Mouse (Mus musculus): ENCODE results near the gene Rin3. TPM values are rescaled to one million over a fixed set of nuclear protein-coding genes. Genes with fewer than 3 reads are reported as not detected.

Rin3 gene
- polyA plus RNA-seq, 1 experiment from 2014 or later, result 12.5 TPM

DNA sequence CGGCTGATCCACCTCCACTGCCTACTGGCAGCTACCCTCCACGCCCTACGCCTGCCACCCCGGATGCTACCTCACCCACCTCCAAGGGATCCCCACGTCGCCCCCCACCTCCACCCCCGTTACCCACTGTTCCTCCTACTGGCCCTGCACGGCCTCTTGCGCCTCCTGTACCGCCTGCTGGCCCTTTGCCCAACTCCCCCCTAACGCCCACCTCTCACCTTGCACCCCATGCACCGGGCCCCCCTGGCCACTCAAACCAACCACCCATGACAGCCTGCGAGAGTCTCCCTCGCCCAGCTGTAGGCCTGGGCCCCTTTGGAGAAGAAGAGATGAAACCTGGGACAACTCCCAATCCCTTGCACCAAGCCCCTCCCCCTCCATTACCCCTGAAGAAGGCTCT is 85.7 kb downstream of the Rin3 start:
- Histone ChIP-seq H3K27me3 (replicated peaks; ENCODE audit: control insufficient read depth, insufficient read depth, low read length) (no peaks in the 10 kb centered on the region), H3K9ac (ENCODE audit: low read depth, low read length) (no peak overlapping the region), H3K4me3 (ENCODE audit: low read depth, low read length) (no peak overlapping the region), H3K36me3 (ENCODE audit: control insufficient read depth, insufficient read depth, low read length) (peaks cover 4% of the 10 kb centered on the region; the same call in 1 of the 2 replicates), H3K27ac (replicated peaks; ENCODE audit: low read depth, low read length) (no peak overlapping the region), H3K4me2 (ENCODE audit: low read depth, low read length) (no peak overlapping the region), H3K9me3 (ENCODE audit: control insufficient read depth, low read length) (no peaks in the 10 kb centered on the region), H3K4me1 (ENCODE audit: control insufficient read depth, insufficient read depth, low read length) (0 out of 2 replicates have a peak, but pooled peaks cover 4% of the 10 kb centered on the region)
- WGBS, result 80% methylated on average over 14 of the region's 14 CpGs
- DNase-seq (ENCODE audit: low spot score) (no peak), ATAC-seq (ENCODE audit: low read depth) (no peak)

DNA sequence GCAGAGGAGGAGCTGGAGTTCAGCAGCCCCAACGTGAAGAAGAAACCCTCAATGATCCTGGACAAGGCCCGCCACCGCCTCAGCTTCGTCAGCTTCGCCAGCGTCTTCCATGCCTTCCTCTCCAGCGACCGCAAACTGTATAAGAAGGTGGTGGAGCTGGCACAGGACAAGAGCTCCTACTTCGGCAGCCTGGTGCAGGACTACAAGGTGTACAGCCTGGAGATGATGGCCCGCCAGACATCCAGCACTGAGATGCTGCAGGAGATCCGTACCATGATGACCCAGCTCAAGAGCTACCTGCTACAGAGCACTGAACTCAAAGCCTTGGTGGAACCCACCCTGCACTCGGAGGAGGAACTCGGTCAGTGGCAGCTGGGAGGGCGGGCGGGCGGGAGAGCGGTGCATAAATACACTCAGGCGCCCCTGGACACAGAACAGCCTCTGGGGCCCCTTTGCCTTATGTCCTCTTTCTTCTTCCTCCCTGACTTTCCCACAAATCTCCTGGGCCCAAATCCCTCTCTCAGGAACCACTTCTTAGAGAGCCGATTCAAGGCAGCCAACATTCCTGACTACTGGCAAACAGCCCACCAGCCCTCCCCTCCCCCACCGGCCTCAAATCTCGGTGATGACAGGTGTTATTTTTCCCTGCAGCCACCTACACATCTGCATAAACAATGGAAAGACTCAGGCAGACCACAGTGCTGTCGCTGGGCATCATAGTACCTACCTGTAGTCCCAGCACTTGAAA is 86.8 kb downstream of the Rin3 start:
- ATAC-seq (ENCODE audit: low read depth), result peak; percentile 51; the same call in 1 of the 2 replicates
- H3K4me3 ChIP-seq (ENCODE audit: low read depth, low read length), result no peak overlapping the region
- H3K4me1 ChIP-seq (ENCODE audit: control insufficient read depth, insufficient read depth, low read length), result 0 out of 2 replicates have a peak, but pooled peaks cover 4% of the 10 kb centered on the region
- no peak overlapping the region for H3K9ac ChIP-seq (ENCODE audit: low read depth, low read length)
- H3K4me2 ChIP-seq (ENCODE audit: low read depth, low read length), result no peak overlapping the region
- H3K27me3 ChIP-seq (replicated peaks; ENCODE audit: control insufficient read depth, insufficient read depth, low read length), result no peaks in the 10 kb centered on the region
- H3K9me3 ChIP-seq (ENCODE audit: control insufficient read depth, low read length), result no peaks in the 10 kb centered on the region
- peak; percentile 54 for DNase-seq (ENCODE audit: low spot score)
- no peak overlapping the region for H3K27ac ChIP-seq (replicated peaks; ENCODE audit: low read depth, low read length)
- H3K36me3 ChIP-seq (ENCODE audit: control insufficient read depth, insufficient read depth, low read length), result peaks cover 14% of the 10 kb centered on the region; the same call in 1 of the 2 replicates
- WGBS, result 68% methylated on average over 21 of the region's 22 CpGs

DNA sequence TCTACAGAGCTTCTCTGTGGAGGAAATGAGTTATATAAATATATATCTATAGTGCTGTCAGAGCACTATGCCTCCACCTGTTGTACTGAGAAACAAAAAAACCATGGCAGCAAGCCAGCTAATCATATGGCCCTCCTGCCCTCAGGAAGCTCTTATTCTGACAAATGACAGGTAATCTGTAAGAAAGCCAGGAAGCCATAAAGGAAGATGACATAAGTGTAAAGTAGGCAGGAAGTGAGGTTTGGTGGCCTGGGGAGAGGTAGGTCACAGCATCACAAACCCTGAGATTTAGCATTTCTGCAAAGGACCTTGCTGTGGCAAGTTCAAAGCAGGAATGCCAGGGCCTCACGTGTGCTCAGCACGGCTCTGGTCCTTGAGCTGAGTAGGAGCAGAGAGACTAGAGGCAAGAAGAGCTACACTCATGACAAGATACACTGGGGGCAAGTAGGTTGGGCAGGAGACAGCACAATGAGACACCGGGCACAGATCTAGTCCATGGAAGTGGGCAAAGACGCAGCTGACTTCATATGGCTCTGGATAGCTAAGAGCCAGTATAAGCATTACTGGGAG is 88.2 kb downstream of the Rin3 start:
- H3K4me1 ChIP-seq (ENCODE audit: control insufficient read depth, insufficient read depth, low read length), result 0 out of 2 replicates have a peak, but pooled peaks cover 4% of the 10 kb centered on the region
- no peak overlapping the region for H3K9ac ChIP-seq (ENCODE audit: low read depth, low read length)
- no peaks in the 10 kb centered on the region for H3K27me3 ChIP-seq (replicated peaks; ENCODE audit: control insufficient read depth, insufficient read depth, low read length)
- H3K4me3 ChIP-seq (ENCODE audit: low read depth, low read length), result no peak overlapping the region
- no peak overlapping the region for H3K27ac ChIP-seq (replicated peaks; ENCODE audit: low read depth, low read length)
- no peaks in the 10 kb centered on the region for H3K9me3 ChIP-seq (ENCODE audit: control insufficient read depth, low read length)
- no peak overlapping the region for H3K4me2 ChIP-seq (ENCODE audit: low read depth, low read length)
- DNase-seq (ENCODE audit: low spot score) (no peak), ATAC-seq (ENCODE audit: low read depth) (no peak)
- 89% methylated on average over 4 of the region's 4 CpGs for WGBS
- peaks cover 18% of the 10 kb centered on the region; the same call in 1 of the 2 replicates for H3K36me3 ChIP-seq (ENCODE audit: control insufficient read depth, insufficient read depth, low read length)

DNA sequence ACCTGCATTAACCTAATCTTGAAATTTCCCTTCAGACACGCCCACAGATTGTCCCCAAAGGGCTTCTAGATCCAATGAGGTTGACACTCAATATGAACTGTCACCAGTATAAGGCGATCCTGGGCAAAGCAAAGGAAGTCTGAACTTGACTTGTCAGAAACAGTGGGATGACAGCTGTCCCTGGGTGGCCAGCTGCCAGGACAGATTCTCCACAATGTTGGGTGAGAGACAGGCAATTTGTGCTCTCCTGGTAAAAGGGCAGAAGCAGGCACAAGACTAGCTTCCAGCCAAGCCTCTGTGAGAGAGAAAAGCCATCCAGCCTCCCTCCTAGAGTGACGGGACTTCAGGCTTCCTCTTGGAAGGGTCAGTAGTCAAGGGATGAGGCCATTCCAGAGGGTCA is 89.5 kb downstream of the Rin3 start:
- Histone ChIP-seq H3K36me3 (ENCODE audit: control insufficient read depth, insufficient read depth, low read length) (peaks cover 18% of the 10 kb centered on the region; the same call in 1 of the 2 replicates), H3K4me2 (ENCODE audit: low read depth, low read length) (no peak overlapping the region), H3K4me3 (ENCODE audit: low read depth, low read length) (no peak overlapping the region), H3K27me3 (replicated peaks; ENCODE audit: control insufficient read depth, insufficient read depth, low read length) (no peaks in the 10 kb centered on the region), H3K27ac (replicated peaks; ENCODE audit: low read depth, low read length) (no peak overlapping the region), H3K9ac (ENCODE audit: low read depth, low read length) (no peak overlapping the region), H3K9me3 (ENCODE audit: control insufficient read depth, low read length) (no peaks in the 10 kb centered on the region), H3K4me1 (ENCODE audit: control insufficient read depth, insufficient read depth, low read length) (0 out of 2 replicates have a peak, but pooled peaks cover 4% of the 10 kb centered on the region)
- DNase-seq (ENCODE audit: low spot score) (no peak), ATAC-seq (ENCODE audit: low read depth) (no peak)
- WGBS, result 71% methylated on average over 3 of the region's 3 CpGs

DNA sequence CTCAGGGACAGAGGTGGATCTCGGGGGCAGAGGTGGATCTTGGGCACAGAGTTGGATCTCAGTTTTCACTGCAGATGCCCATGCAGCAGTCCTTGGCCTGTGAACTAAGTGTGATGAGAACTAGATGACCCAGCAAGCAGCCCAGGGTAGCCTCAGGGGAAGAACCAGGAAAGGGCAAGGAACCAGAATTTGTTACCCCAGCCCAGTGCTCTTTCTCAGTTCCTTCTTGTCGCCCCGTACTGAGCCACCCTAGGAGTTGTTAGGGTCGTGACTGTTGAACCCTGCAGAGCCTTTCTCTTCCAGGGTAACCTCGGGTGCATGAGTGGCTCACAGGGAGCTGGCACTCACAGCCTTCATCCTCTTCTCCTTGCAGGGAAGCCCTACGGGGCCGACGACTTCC is 99.3 kb downstream of the Rin3 start:
- H3K27me3 ChIP-seq (replicated peaks; ENCODE audit: control insufficient read depth, insufficient read depth, low read length), result no peaks in the 10 kb centered on the region

DNA sequence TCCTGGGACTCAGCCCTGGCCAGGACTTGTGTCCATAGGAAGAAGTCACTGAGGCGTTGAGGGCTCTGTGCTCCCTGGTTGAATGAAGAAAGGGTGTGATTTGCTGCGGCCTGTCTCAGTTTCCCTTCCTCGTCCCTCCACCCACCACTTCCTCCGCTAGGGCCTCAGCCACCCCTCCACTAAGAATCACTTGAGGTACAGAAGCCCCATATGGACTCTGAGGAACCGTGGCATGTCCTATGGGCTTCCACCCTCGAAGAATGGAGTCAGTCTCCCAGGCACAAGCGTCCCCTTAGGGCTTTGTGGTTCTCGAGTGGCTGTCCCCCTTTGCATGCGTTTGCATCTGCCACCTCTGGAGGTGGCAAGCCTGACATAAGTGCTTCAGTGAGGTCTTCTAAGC is 100.4 kb downstream of the Rin3 start:
- 85% methylated on average over 9 of the region's 9 CpGs for WGBS
- no peak for DNase-seq (ENCODE audit: low spot score)
- no peak overlapping the region for H3K4me3 ChIP-seq (ENCODE audit: low read depth, low read length)

More for the DNA sequence above, 99.3 kb downstream of the Rin3 start:
- H3K4me1 ChIP-seq (ENCODE audit: control insufficient read depth, insufficient read depth, low read length), result no peaks in the 10 kb centered on the region
- no peak overlapping the region for H3K4me3 ChIP-seq (ENCODE audit: low read depth, low read length)
- ATAC-seq (ENCODE audit: low read depth) (no peak), DNase-seq (ENCODE audit: low spot score) (no peak)
- H3K27ac ChIP-seq (replicated peaks; ENCODE audit: low read depth, low read length), result no peak overlapping the region
- no peak overlapping the region for H3K9ac ChIP-seq (ENCODE audit: low read depth, low read length)
- 84% methylated on average over 8 of the region's 8 CpGs for WGBS
- H3K9me3 ChIP-seq (ENCODE audit: control insufficient read depth, low read length), result no peaks in the 10 kb centered on the region
- 0 out of 2 replicates have a peak, but pooled peaks cover 4% of the 10 kb centered on the region for H3K36me3 ChIP-seq (ENCODE audit: control insufficient read depth, insufficient read depth, low read length)
- H3K4me2 ChIP-seq (ENCODE audit: low read depth, low read length), result no peak overlapping the region

DNA sequence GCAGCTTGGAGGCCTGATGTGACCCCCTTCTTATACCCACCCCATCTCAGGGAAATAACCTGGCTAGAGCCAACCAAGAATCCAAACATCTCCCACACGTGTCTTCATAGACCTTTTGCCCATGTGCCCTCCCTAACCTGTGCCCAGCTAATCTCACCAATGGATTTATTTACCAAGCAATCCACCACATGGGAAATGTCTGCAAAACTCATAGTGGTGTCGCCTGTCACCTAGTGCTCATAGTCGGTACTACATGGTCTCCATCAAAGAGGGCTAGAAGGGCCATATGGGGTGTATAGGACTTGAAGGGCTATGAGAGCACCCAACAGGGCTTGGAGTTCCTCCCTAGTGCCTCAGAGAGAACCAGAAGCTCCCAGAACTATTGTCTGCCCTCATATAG is 102.0 kb downstream of the Rin3 start:
- H3K9me3 ChIP-seq (ENCODE audit: control insufficient read depth, low read length), result no peaks in the 10 kb centered on the region
- ATAC-seq (ENCODE audit: low read depth) (peak; percentile 24; the same call in 1 of the 2 replicates), DNase-seq (ENCODE audit: low spot score) (peak; percentile 64)
- 18% methylated on average over 3 of the region's 3 CpGs for WGBS
- no peak overlapping the region for H3K9ac ChIP-seq (ENCODE audit: low read depth, low read length)
- H3K4me2 ChIP-seq (ENCODE audit: low read depth, low read length), result no peak overlapping the region
- no peak overlapping the region for H3K4me3 ChIP-seq (ENCODE audit: low read depth, low read length)
- no peaks in the 10 kb centered on the region for H3K27me3 ChIP-seq (replicated peaks; ENCODE audit: control insufficient read depth, insufficient read depth, low read length)
- no peak overlapping the region for H3K27ac ChIP-seq (replicated peaks; ENCODE audit: low read depth, low read length)
- H3K36me3 ChIP-seq (ENCODE audit: control insufficient read depth, insufficient read depth, low read length), result peaks cover 7% of the 10 kb centered on the region; the same call in 1 of the 2 replicates
- H3K4me1 ChIP-seq (ENCODE audit: control insufficient read depth, insufficient read depth, low read length), result no peaks in the 10 kb centered on the region

More for the DNA sequence above, 100.4 kb downstream of the Rin3 start:
- Histone ChIP-seq H3K4me2 (ENCODE audit: low read depth, low read length) (no peak overlapping the region), H3K36me3 (ENCODE audit: control insufficient read depth, insufficient read depth, low read length) (peaks cover 6% of the 10 kb centered on the region; the same call in 1 of the 2 replicates), H3K4me1 (ENCODE audit: control insufficient read depth, insufficient read depth, low read length) (no peaks in the 10 kb centered on the region), H3K9ac (ENCODE audit: low read depth, low read length) (no peak overlapping the region), H3K27me3 (replicated peaks; ENCODE audit: control insufficient read depth, insufficient read depth, low read length) (no peaks in the 10 kb centered on the region), H3K27ac (replicated peaks; ENCODE audit: low read depth, low read length) (no peak overlapping the region), H3K9me3 (ENCODE audit: control insufficient read depth, low read length) (no peaks in the 10 kb centered on the region)
- no peak for ATAC-seq (ENCODE audit: low read depth)

DNA sequence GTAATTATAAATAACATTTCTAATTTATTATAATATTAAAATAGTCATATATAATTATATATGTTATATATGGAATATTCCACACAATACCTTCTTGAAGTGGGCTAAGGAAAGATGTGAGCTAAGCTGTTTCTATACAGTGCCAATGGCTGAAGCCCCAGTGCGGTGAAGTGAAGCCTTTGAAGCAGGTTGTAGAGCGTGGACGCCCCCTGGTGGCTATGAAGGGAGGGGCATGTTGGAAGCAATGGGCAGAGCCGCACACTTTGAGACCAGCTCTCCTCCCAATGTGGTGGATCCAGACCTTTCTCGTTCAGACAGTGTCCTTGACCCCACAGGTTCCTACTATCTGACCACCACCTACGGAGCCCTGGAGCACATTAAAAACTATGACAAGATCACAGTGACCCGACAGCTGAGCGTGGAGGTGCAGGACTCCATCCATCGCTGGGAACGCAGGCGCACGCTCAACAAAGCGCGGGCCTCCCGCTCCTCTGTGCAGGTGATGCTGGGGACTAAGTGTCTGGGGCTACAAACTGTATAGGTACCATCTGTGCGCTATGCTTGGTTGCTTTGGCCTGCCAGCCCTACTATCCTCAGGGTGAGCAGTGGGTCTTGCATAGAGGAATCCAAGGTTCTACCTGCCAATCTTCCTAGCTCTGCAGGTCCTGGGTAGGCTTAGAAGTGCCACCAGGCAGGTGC is 104.5 kb downstream of the Rin3 start:
- Histone ChIP-seq H3K9ac (ENCODE audit: low read depth, low read length) (no peak overlapping the region), H3K4me2 (ENCODE audit: low read depth, low read length) (no peak overlapping the region), H3K36me3 (ENCODE audit: control insufficient read depth, insufficient read depth, low read length) (peaks cover 7% of the 10 kb centered on the region; the same call in 1 of the 2 replicates), H3K4me3 (ENCODE audit: low read depth, low read length) (no peak overlapping the region), H3K9me3 (ENCODE audit: control insufficient read depth, low read length) (no peaks in the 10 kb centered on the region), H3K27me3 (replicated peaks; ENCODE audit: control insufficient read depth, insufficient read depth, low read length) (no peaks in the 10 kb centered on the region), H3K27ac (replicated peaks; ENCODE audit: low read depth, low read length) (no peak overlapping the region), H3K4me1 (ENCODE audit: control insufficient read depth, insufficient read depth, low read length) (no peaks in the 10 kb centered on the region)
- WGBS, result 51% methylated on average over 16 of the region's 16 CpGs
- peak; percentile 87 for DNase-seq (ENCODE audit: low spot score)
- ATAC-seq (ENCODE audit: low read depth), result peak; percentile 79
